In genomic region chr1:165702221-165703031, GRCm38 (mm10) we compare ENCODE assay signal across 8 mouse cellular contexts. TPM values are rescaled to one million over a fixed set of nuclear protein-coding genes. Genes with fewer than 3 reads are reported as not detected.
A peak's percentile ranks its signal among the peaks of the same experiment; 100 is the strongest.
DNase-seq lines count a peak whose midpoint lies in the region; ATAC-seq lines count a peak whose summit lies in the region.

No protein-coding gene starts in this region.

- H3K9me3 ChIP-seq in forebrain, embryonic 13.5 days (replicated peaks), result no peaks in the 10 kb centered on the region
- H3K9me3 ChIP-seq in hindbrain, embryonic 15.5 days, result no peaks in the 10 kb centered on the region
- H3K9me3 ChIP-seq in midbrain, embryonic 14.5 days (ENCODE audit: control insufficient read depth, low read length), result no peaks in the 10 kb centered on the region

- no peaks in the 10 kb centered on the region for H3K36me3 ChIP-seq in forebrain, embryonic 13.5 days (ENCODE audit: poor library complexity, severe bottlenecking)
- no peaks in the 10 kb centered on the region for H3K36me3 ChIP-seq in hindbrain, embryonic 15.5 days
- H3K36me3 ChIP-seq in midbrain, embryonic 14.5 days (ENCODE audit: control insufficient read depth, insufficient read depth, low read length), result no peaks in the 10 kb centered on the region

- peaks cover 40% of the 10 kb centered on the region for H3K27me3 ChIP-seq in forebrain, embryonic 13.5 days
- peaks cover 14% of the 10 kb centered on the region for H3K27me3 ChIP-seq in hindbrain, embryonic 15.5 days
- H3K27me3 ChIP-seq in midbrain, embryonic 14.5 days (ENCODE audit: control insufficient read depth, insufficient read depth, low read length), result peaks cover 6% of the 10 kb centered on the region; the same call in 1 of the 2 replicates

- peaks cover 10% of the 10 kb centered on the region for H3K4me1 ChIP-seq in forebrain, embryonic 13.5 days
- H3K4me1 ChIP-seq in hindbrain, embryonic 15.5 days (replicated peaks), result peaks cover 10% of the 10 kb centered on the region
- H3K4me1 ChIP-seq in midbrain, embryonic 14.5 days (ENCODE audit: control insufficient read depth, insufficient read depth, low read length), result no peaks in the 10 kb centered on the region

- 14% methylated on average over 19 of the region's 19 CpGs for WGBS in forebrain, embryonic 13.5 days
- WGBS in hindbrain, embryonic 15.5 days, result 17% methylated on average over 19 of the region's 19 CpGs
- 17% methylated on average over 19 of the region's 19 CpGs for WGBS in midbrain, embryonic 14.5 days

- DNase-seq in adrenal gland, postnatal 14 days, result peak; percentile 39
- no peak for DNase-seq in adrenal gland, postnatal 36 days
- peak; percentile 30 for DNase-seq in CD4-positive helper T cell, adult 2 months (ENCODE audit: low read depth, low spot score)
- DNase-seq in midbrain, embryonic 14.5 days, result peak; percentile 45
- no peak for DNase-seq in spleen, postnatal 4 days (ENCODE audit: low spot score in 2 of 2)
- no peak for DNase-seq in right cerebral cortex, postnatal 10 days (ENCODE audit: low spot score in 2 of 2)

- H3K9ac ChIP-seq in forebrain, embryonic 13.5 days, result peak overlapping the region; percentile 38
- H3K9ac ChIP-seq in hindbrain, embryonic 15.5 days, result peak overlapping the region; percentile 16; the same call in 1 of the 2 replicates
- H3K9ac ChIP-seq in midbrain, embryonic 14.5 days (replicated peaks; ENCODE audit: low read length), result no peak overlapping the region

- H3K4me3 ChIP-seq in forebrain, embryonic 13.5 days, result peak overlapping the region; percentile 7; the same call in 1 of the 2 replicates
- peak overlapping the region; percentile 6; the same call in 1 of the 2 replicates for H3K4me3 ChIP-seq in hindbrain, embryonic 15.5 days
- no peak overlapping the region for H3K4me3 ChIP-seq in midbrain, embryonic 14.5 days (replicated peaks; ENCODE audit: low read depth, low read length)

- H3K4me2 ChIP-seq in forebrain, embryonic 13.5 days, result peak overlapping the region; percentile 38
- peak overlapping the region; percentile 48 for H3K4me2 ChIP-seq in hindbrain, embryonic 15.5 days
- H3K4me2 ChIP-seq in midbrain, embryonic 14.5 days (ENCODE audit: low read length), result peak overlapping the region; percentile 4; the same call in 1 of the 2 replicates

- no peak overlapping the region for H3K27ac ChIP-seq in forebrain, embryonic 13.5 days
- no peak overlapping the region for H3K27ac ChIP-seq in hindbrain, embryonic 15.5 days (replicated peaks)
- H3K27ac ChIP-seq in midbrain, embryonic 14.5 days (replicated peaks; ENCODE audit: low read depth, low read length), result no peak overlapping the region

- no peak for ATAC-seq in forebrain, embryonic 13.5 days
- no peak for ATAC-seq in hindbrain, embryonic 15.5 days (ENCODE audit: low FRiP score, low read depth)
- ATAC-seq in midbrain, embryonic 14.5 days (ENCODE audit: low FRiP score, low TSS enrichment), result no peak

RNA-seq across cellular contexts. Expression of gene Rcsd1, which starts 7.1 kb away (rescaled TPM):
- 22.1 and 35.0 TPM in 2 replicates for total RNA-seq in adrenal gland, postnatal 14 days (2021)
- 10 to 100 TPM; 12.4 to 20.2 TPM for total RNA-seq in adrenal gland, postnatal 36 days (2021)
- polyA plus RNA-seq in forebrain, embryonic 13.5 days (2015; fragmentation: Nextera tagmentation; extraction: Ambion mirVana), result 6.5 and 7.0 TPM in 2 replicates
- polyA plus RNA-seq in hindbrain, embryonic 15.5 days (2015; fragmentation: Nextera tagmentation; extraction: Ambion mirVana), result 9.9 and 10.5 TPM in 2 replicates
- 2.5 and 4.7 TPM in 2 replicates for polyA plus RNA-seq in midbrain, embryonic 14.5 days (2014; fragmentation: Nextera tagmentation; extraction: Ambion mirVana)

Comparison
In these comparisons a context has a peak if more than half of its experiments do, and no peak if none do; other contexts are left out.
1. DNase-seq: peak in adrenal gland, postnatal 14 days (single experiment), CD4-positive helper T cell, adult 2 months (single experiment) and midbrain, embryonic 14.5 days (single experiment); none in adrenal gland, postnatal 36 days (0 of 2), spleen, postnatal 4 days (0 of 2) and right cerebral cortex, postnatal 10 days (0 of 2).
2. Peak in every context shown above with its lines, with median percentiles within 50 percentile points of each other: H3K4me2 ChIP-seq.